Mouse (Mus musculus) G1E (cell line): Measurements from ENCODE around the gene Cfh.

Source experiments
- CTCF ChIP-seq: IDR thresholded peaks from 2 replicates; pipeline ENCODE4 v1.5.1; 2012; ENCODE audit warnings: low read depth, low read length, inconsistent platforms, mixed read lengths
- GATA1 ChIP-seq: IDR thresholded peaks from 2 replicates; pipeline ENCODE4 v1.6.1; 2012; ENCODE audit warnings: borderline replicate concordance, low read length, inconsistent platforms, mixed read lengths

DNA sequence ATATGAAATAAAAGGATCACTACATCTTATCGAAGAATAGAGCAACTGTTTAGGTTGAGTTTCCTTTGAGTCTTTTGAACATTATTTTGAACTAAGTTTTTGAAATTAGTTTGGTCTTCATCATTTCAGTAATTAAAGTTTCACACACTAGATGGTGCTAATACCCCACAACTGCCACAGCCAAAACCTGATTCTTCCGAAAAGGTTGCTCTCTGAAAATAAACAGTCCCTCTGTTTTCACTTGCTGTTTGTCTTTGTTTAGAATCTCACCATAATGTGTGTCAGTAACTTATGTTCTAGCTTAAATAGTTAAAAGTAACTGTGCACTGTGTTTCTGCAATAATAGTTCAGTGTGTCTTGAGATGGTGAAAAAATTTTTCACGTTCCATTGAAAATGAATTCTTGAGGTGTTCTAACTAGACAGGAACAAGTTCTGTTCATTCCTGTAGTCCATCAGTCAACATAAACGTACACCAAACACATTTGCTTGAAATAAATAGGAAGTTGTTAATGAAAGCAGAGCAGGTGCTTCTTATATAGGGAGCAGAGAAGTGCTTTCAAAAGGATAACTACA lies 11.9 kb downstream of the Cfh start:
- TF ChIP-seq CTCF (no peak), GATA1 (no peak)
